Mouse (Mus musculus): ENCODE measurements around the gene Faf1.
A peak's percentile ranks its signal among the peaks of the same experiment; 100 is the strongest.

Faf1 gene

GRCm38 (mm10) chr4:109676218-109677215 lies at the start of gene Faf1:
Gene Faf1 (plus strand): TSS chr4:109676588.
- peak; percentile 98 for DNase-seq

DNA sequence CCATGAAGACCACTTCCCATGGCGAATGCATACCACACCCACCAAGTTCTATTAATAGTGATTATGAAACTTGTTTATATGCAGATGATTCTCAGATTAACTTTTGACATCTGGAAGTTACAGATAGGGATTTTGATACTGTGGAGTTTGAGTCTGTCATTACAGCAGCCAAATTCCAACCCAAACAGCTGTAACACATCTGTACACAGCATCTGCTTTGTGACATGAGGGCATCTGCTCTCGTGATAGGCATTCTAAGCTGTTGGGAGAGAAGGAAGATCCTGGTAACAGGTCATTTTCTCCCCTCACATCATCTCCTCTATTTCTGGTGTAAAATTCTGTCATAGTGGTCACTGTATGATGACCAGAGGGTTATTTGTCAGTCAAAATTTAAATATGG lies 46.2 kb upstream of the Faf1 start:
- DNase-seq: no peak

GRCm38 (mm10) chr4:109631029-109631428 lies 45.4 kb upstream of the Faf1 start:
- DNase-seq: no peak

GRCm38 (mm10) chr4:109634971-109635370 lies 41.4 kb upstream of the Faf1 start:
- DNase-seq: peak in 1 of 2 experiments; percentile 50

DNA sequence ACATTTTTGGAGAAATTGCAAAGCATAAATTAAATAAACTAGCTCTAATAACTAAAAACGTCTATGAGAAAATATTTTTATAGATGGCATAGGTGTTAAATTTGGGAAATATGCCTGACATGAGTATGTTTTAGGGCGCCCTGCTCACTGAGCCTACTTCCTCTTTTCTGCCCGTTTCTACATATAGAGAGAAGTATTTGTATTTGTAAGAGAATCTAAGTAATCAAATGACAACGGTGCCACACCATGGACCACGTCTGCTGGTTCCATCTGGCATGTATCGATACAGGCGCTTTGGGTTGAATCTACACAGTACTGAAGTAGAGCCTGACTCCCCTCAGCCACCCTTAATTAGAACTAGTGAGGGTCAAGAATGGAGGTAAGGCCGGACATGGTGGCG lies 37.0 kb upstream of the Faf1 start:
- no peak for DNase-seq

DNA sequence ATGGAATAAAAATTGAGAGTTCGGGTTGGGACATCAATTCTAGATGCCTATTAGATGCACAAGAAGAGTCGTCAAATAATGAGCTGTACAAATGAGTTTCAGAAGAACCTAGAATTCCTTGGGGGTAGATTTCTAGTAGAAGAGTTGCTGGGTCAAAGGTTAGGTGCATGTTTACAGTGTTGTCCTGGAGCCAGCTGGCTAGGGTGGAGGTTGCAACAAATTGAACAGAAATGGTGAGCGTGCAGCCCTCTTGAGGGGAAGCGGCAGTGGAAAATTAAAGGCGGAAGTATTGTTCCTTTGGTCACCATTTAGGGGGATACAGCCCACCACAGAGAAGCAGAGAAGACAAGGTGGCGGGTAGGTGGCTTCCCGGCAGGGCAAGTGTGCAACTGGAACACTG lies 36.2 kb upstream of the Faf1 start:
- peak; percentile 35 to 49 for DNase-seq

DNA sequence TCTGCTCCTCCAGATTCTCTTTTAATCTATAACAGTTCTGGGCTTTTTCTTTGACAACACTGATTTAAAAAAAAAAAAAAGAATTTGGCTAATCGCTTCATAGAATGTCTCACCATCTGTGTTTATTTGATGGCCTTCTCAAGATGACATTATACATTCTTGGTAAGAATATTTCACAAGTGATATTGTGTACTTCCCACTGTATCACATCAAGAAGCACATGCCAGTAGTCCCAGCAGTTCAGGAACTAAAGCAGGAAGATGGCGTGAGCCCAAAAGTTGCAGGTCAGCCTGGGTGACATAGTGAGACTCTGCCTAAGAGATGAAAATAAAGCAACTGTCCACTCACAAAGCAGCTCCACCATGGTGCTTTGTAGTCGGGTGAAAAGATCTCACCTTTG lies 34.9 kb upstream of the Faf1 start:
- DNase-seq: no peak

- DNase-seq: no peak
Measured at GRCm38 (mm10) chr4:109647281-109647680, 29.1 kb upstream of the Faf1 start.

DNA sequence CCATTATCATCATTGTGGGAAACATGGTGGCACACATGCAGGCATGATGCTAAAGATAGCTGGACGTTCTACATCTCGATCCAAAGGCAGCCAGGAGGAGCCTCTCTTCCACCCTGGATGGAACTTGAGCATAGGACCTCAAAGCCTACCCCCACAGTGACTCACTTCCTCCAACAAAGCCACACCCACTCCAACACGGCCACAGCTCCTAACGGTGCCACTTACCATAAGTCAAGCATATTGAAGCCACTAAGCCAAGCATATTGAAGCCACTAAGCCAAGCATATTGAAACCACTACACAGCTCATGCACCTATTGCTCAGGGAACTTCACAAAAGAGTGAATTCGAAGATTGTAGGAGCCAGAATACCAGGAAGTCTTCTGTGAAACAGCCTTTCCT lies 27.1 kb upstream of the Faf1 start:
- no peak for DNase-seq

DNA sequence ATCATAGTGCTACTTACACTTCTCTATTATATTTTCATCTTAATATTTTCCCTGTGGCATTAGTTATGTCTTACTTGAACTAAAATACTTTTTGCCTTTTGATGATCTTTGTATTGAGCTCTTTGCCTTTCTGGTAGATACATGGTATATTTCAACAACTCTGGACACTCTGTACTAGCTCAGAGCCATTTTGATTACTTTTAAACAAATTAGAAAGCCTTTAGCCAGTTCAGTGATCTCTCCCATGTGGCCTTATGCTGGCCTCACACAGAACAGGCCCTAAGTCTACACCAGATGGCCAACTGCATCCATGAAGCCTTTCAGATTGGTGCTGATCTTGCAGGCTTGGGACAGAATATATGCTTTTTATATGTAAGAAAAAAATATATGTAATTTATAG lies 23.1 kb upstream of the Faf1 start:
- DNase-seq: no peak

DNA sequence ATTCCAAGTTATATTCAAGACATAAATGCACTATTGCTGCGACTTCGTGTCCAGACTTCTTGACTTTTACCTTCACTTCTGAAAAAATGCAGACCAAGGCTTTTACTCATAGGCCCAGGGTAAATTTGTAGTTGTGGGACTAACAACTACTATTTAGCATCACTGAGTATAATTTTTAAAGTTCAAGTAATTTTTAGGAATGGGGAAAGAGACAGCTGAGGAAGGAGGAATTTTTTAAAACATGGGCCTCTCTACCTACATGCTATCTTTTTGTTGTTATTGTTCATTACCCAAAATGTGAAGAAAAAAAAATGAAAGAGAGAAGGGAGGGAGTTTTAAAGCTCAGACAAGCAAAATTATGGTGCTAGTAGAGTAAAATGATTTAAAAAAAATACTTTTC lies 21.7 kb upstream of the Faf1 start:
- DNase-seq: no peak

DNA sequence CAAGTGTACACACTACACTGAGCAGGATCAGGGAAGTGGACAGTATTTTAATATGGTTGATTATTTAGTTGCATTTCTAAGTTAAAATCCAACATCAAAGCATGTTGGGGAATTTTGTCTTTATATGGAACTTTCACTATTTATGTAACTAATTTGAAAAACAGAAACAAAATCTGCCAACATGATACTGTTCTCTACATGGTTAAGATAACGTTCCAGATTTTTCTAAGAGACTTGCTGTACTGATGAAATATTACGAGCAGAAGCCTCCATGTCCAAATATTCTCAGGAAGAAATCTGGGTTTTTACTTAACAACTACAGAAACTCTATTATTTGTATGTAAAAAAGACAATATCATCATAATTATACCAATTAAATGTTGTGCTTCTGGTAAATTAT lies 20.6 kb upstream of the Faf1 start:
- no peak for DNase-seq

DNA sequence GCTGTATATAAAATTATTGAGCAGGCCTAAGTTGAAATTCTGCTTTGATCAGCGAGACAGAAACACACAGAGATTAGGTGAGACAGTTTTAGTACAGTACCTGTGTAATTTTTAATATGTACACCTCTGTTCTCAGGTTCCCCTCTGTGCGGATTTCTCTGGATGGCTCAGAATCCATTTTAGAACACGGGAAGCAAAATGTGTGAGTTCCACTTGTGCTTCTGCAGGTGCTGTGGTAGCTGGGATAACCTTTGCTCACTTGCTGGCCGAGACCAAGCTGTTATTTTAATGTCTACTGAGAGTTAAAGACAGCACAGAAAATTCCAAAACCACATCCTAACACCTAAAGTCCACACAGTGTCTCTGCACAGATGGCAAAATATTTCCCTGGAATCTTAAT lies 20.1 kb upstream of the Faf1 start:
- peak in 1 of 2 experiments; percentile 19 for DNase-seq

DNA sequence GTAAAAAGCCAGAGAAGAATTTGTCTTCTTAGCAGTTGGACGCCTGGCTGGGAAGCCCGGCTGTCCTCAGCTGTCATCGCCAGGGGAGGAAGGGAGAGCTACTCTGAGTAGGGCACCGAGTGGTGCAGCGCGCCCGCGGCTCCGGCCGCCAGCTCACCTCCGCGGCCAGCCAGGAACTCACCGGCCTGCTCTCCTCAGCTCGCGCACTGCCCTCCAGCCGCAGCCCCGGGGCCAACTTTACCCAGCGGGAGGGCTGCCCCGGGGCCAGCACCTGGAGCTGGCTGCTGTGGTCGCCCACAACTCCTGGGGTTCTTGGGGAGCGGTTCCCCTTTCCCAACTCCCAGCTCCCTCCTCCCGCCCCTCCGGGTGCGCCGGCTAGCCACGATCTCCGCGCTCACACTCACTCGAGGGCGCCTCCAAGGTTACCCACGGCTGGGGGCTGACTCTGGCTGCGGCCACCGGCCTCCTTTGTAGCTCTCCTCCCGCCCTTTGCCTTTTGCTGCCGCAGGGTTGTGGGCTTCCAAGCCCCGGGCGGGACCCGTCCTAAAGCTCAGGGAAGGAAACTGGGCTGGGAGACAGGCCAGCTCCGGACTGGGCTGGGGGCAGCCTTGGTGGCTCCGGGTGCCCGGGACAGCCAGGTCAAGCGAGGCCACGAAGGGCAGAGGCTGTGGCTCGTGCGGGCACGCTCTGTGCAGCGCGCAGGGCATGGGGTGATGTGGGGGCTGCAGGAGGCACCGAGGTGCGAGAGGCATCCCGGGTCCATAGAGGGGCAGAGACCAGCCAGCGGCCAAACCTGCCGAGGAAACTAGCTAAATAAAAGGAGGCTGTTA lies 19.2 kb upstream of the Faf1 start:
- peak; percentile 22 to 57 for DNase-seq

- no peak for DNase-seq
Measured at GRCm38 (mm10) chr4:109657851-109658500, 18.4 kb upstream of the Faf1 start.

DNA sequence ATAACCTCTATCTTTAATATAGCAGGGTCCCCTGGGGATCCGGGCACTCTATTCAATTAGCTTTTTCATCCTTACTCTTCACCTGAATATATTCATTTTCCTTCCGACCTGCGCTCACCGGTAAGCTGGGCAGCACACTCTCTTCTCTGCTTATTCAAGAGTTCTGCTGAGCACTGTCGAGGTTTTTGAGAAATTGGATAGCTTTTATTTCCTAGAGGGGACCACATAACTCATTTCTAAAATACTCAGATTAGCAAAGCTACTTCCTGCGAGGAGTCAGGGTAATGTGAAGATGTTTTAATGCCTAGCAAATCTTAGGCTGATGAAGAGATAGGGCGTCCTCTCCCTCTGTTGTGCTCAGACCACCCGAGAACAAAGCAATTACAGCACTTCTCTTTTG lies 17.6 kb upstream of the Faf1 start:
- no peak for DNase-seq

GRCm38 (mm10) chr4:109659571-109659970 lies 16.8 kb upstream of the Faf1 start:
- no peak for DNase-seq

- no peak for DNase-seq
Measured at GRCm38 (mm10) chr4:109660568-109660967, 15.8 kb upstream of the Faf1 start.

DNA sequence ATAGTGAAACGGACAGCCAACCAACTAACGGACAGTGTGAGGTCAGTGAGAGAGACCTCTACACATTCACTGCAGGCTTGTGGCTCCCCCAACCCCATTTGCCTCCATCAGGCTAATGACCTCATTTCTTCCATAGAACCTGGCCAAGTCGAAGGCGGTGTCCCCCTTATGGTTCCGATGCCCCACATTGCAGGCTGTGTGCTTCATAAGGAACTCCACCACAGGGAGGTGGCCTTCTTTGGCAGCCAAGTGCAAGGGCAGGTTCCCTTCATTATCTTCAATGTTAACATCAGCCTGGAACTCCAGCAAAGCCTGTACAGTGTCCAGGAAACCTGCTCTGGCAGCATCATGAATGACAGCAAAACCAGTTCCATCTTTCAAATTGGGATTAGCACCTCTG lies 15.2 kb upstream of the Faf1 start:
- DNase-seq: no peak

GRCm38 (mm10) chr4:109662271-109662670 lies 14.1 kb upstream of the Faf1 start:
- no peak for DNase-seq

GRCm38 (mm10) chr4:109664091-109664490 lies 12.3 kb upstream of the Faf1 start:
- DNase-seq: no peak

DNA sequence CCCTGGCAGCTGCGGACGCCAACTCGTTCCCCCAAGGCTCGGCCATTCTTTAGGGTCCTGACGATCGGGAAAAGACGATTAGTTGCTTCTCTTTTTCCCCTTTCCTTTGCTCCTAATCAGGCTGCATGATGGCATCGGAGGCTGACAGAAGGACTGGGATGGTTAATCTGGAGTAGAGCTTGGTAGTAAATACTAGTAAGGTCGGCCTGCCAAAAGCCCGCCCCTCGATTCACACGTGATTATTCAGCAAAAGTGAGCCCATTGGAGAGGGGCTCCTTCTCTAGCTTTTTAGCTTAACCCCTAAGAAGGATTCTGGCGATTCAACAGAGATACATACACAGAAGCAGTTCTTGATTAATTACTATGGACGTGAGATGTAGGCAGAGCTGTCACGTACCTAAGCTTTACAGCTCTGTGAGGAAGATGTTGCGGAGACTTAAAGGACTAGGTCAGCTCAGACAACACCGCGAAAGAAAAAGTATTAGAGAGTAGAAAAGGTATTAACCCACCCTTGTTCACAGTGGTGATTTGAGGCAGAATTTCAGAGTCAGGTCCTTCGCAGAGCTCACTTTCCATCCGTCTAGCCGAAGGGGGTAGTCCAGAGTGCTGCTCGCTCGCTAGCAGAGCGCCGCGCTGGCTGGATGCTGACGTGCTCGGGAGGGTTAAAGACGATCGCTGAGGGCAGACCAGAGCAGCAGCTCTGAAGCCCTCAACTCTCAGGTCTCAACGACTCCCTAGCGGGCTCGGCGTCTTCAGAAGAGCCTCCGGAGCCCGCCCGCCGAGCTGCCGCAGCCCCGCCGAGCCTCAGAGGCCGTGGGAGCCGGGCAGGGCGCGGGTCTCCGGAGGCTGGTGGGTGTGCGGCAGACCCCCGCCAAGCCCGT lies 11.0 kb upstream of the Faf1 start:
- DNase-seq: peak; percentile 61 to 72

Data from kidney, adult 8-10 months (tissue).